Mouse (Mus musculus) heart, embryonic 10.5 days (tissue): ENCODE results near the gene Pabpc4. TPM values are rescaled to one million over a fixed set of nuclear protein-coding genes. Genes with fewer than 3 reads are reported as not detected.
"Not testable (repeated sequence)": the region's sequence is repeated elsewhere in the genome, so short reads cannot be mapped to it uniquely, and the experiment has no call there.

Source experiments
- DNase-seq: peaks from one replicate; pipeline ENCODE4 v3.0.0-alpha.2; 2017; ENCODE audit warnings: low spot score
- H3K27ac ChIP-seq: fragments of 300-500 bp; sonication (generic); 2 replicates; pipeline ENCODE4 v1.5.1; 2016; ENCODE audit warnings: mild to moderate bottlenecking
- H3K27me3 ChIP-seq: fragments of 300-500 bp; sonication (generic); 2 replicates; pipeline ENCODE4 v1.6.1; 2016; ENCODE audit warnings: mild to moderate bottlenecking; ENCODE audit not compliant: poor library complexity, insufficient read depth, severe bottlenecking
- H3K36me3 ChIP-seq: fragments of 300-500 bp; sonication (generic); 2 replicates; pipeline ENCODE4 v1.6.1; 2016; ENCODE audit warnings: mild to moderate bottlenecking, moderate library complexity
- H3K4me1 ChIP-seq: fragments of 300-500 bp; sonication (generic); 2 replicates; pipeline ENCODE4 v1.6.1; 2016; ENCODE audit warnings: mild to moderate bottlenecking
- H3K4me3 ChIP-seq: fragments of 300-500 bp; sonication (generic); 2 replicates; pipeline ENCODE4 v1.5.1; 2016; ENCODE audit warnings: mild to moderate bottlenecking, moderate library complexity
- H3K9me3 ChIP-seq: fragments of 300-500 bp; sonication (generic); 2 replicates; pipeline ENCODE4 v1.6.1; 2016; ENCODE audit warnings: mild to moderate bottlenecking, moderate library complexity
- WGBS: fragments of 180-500 bp; shearing (Covaris S2); methylation state at CpG from one replicate; pipeline ENCODE4 v1.1.7; 2016; 5-methylcytosine and 5-hydroxymethylcytosine counted together
- polyA plus RNA-seq: library from polyadenylated mRNA; unstranded; fragments of >200 nt; fragmentation: Nextera tagmentation; extraction: Ambion mirVana; gene quantifications from 2 replicates; pipeline ENCODE4 v1.2.1, GENCODE M21; 2016

The Pabpc4 gene
- polyA plus RNA-seq, 1 experiment from 2014 or later: 73.3 TPM

DNA sequence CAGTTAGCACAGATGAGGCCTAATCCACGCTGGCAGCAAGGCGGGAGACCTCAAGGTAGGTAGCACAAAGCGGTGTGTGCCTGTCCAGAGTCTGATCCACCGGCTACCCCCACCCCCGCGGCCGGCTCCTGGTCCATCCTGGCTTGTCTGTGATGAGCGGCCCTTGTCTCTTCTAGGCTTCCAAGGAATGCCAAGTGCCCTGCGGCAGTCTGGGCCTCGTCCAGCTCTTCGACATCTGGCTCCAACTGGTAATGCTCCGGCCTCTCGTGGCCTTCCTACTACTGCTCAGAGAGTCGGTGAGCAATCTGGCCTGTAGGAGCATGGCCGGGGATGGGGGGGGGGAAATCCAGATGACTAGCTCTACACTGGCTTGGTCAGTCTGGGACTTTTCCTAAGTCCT lies 32.9 kb downstream of the Pabpc4 start:
- not testable (repeated sequence) for H3K4me1 ChIP-seq, H3K9me3 ChIP-seq, H3K27me3 ChIP-seq, H3K27ac ChIP-seq, H3K4me3 ChIP-seq
- DNase-seq: peak; percentile 75
- WGBS: 78% methylated on average over 15 of the region's 15 CpGs
- H3K36me3 ChIP-seq: peaks cover 97% of the 10 kb centered on the region

GRCm38 (mm10) chr4:123295516-123296147 lies 33.5 kb downstream of the Pabpc4 start:
- no peaks in the 10 kb centered on the region for H3K9me3 ChIP-seq
- H3K27ac ChIP-seq: no peak overlapping the region
- H3K4me3 ChIP-seq: no peak overlapping the region
- H3K27me3 ChIP-seq: no peaks in the 10 kb centered on the region
- peaks cover 98% of the 10 kb centered on the region for H3K36me3 ChIP-seq
- DNase-seq: no peak
- no peaks in the 10 kb centered on the region for H3K4me1 ChIP-seq
- WGBS: 93% methylated on average over 21 of the region's 21 CpGs

DNA sequence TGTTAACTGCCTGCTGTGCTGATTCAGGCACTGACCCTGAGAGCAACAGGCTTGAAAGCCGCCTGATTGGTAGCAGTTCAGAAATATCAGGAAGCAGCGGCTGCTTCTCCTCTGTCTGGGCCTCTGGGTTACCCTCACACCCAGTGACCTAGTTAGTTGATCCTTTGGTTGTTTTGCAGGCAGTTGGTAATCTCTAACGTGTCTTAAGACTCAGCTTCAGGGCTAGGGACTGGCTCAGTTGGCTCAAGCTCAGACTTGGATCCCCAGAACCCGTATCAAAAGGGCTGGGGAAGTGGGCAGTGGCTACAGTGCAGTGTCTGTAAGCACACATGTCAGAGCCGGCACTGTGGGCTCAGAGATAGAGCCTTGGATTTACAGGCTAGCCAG lies 34.0 kb downstream of the Pabpc4 start:
- Histone ChIP-seq H3K9me3 (no peaks in the 10 kb centered on the region), H3K27me3 (no peaks in the 10 kb centered on the region), H3K4me1 (no peaks in the 10 kb centered on the region), H3K4me3 (no peak overlapping the region), H3K36me3 (peaks cover 98% of the 10 kb centered on the region), H3K27ac (no peak overlapping the region)
- WGBS: 91% methylated on average over 5 of the region's 5 CpGs
- no peak for DNase-seq

GRCm38 (mm10) chr4:123297195-123297960 lies 35.2 kb downstream of the Pabpc4 start:
- H3K4me3 ChIP-seq: no peak overlapping the region
- H3K36me3 ChIP-seq: peaks cover 94% of the 10 kb centered on the region
- WGBS: 94% methylated on average over 22 of the region's 22 CpGs
- no peaks in the 10 kb centered on the region for H3K9me3 ChIP-seq
- H3K27ac ChIP-seq: no peak overlapping the region
- no peaks in the 10 kb centered on the region for H3K4me1 ChIP-seq
- H3K27me3 ChIP-seq: no peaks in the 10 kb centered on the region
- no peak for DNase-seq

DNA sequence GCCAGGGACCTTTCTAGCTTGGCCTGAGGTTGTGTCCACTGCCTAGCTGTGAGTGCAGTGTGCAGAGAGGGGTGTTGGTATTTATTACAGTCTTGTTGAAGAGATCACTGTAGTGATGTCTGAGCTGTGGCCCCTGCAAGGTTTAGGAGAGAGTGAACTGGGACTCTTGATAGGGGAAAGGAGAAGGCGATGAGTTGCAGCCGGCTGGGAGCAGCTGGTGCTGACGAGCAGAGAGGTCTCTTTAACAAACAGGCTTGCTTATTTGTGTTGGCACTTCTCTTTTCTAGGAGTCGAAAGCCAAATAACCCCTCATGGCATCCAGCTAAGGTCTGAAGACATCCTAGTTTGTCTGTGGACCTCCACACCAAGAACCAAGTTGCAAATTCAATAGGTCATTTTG lies 36.1 kb downstream of the Pabpc4 start:
- Histone ChIP-seq H3K4me3 (no peak overlapping the region), H3K9me3 (no peaks in the 10 kb centered on the region), H3K4me1 (no peaks in the 10 kb centered on the region), H3K27ac (no peak overlapping the region), H3K27me3 (no peaks in the 10 kb centered on the region), H3K36me3 (peaks cover 94% of the 10 kb centered on the region)
- WGBS: 79% methylated on average over 4 of the region's 4 CpGs
- no peak for DNase-seq

DNA sequence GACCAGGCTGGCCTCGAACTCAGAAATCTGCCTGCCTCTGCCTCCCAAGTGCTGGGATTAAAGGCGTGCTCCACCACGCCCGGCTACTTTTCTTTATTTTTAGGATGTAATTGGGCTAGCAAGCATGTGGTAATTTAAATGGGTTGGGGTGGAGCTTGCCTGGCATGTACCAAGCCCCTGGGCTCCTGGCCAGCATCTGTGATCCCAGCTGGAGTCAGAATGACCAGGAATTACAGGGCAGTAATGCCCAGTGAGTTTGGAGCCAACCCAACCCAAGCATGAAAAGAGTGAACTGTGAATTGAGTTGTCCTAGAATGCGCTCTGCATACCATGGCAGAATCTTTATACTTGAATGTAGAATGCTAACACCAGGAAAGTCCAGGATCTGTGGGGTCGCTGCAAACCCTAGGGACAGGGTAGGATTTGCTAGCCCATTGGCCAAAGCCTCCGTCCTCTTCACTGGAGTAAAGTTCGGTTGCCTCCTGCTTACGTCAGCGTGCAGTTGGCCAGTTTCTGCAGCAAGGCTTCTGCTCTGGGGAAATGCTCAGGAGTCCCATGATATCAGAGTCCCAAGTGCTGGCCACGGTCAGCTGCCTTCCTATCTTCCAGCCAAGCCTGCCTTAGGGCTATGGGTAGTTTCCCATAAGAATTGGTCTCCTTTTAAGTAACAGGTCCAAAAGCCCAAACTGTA lies 37.0 kb downstream of the Pabpc4 start:
- Histone ChIP-seq H3K27me3 (no peaks in the 10 kb centered on the region), H3K9me3 (no peaks in the 10 kb centered on the region), H3K4me3 (no peak overlapping the region), H3K27ac (no peak overlapping the region), H3K4me1 (no peaks in the 10 kb centered on the region), H3K36me3 (peaks cover 94% of the 10 kb centered on the region)
- WGBS: 94% methylated on average over 11 of the region's 11 CpGs
- DNase-seq: no peak

DNA sequence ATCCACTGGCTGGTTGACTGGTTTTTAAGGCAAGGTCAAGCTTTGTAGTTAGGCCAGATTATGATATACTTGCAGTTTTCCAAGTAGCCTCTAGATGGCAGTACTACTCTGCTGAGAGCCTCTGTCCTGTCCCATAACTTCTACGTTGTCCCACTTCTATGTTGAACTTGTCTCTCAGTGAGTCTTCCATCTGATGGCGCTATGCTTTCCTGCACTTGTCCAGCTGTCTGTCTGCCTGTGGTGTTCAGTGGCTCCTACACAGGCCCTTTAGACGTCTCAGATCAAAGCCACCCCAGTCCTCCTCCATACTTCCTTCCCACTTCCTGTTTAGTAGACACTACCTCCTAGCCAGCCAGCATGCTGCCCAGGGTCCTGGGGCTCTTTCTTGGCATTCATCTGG lies 43.6 kb downstream of the Pabpc4 start:
- H3K9me3 ChIP-seq: no peaks in the 10 kb centered on the region
- 24% methylated on average over 3 of the region's 3 CpGs for WGBS
- H3K27ac ChIP-seq: no peak overlapping the region
- no peak for DNase-seq
- peaks cover 12% of the 10 kb centered on the region; the same call in 1 of the 2 replicates for H3K4me1 ChIP-seq
- H3K27me3 ChIP-seq: no peaks in the 10 kb centered on the region
- H3K4me3 ChIP-seq: no peak overlapping the region
- H3K36me3 ChIP-seq: peaks cover 47% of the 10 kb centered on the region

- DNase-seq: no peak
- H3K27ac ChIP-seq: no peak overlapping the region
- 86% methylated on average over 10 of the region's 10 CpGs for WGBS
These were observed 44.8 kb downstream of the Pabpc4 start for GRCm38 (mm10) chr4:123306999-123307398.

GRCm38 (mm10) chr4:123308292-123308691 lies 46.1 kb downstream of the Pabpc4 start:
- Histone ChIP-seq H3K9me3 (no peaks in the 10 kb centered on the region; the same call in 1 of the 2 replicates), H3K4me1 (peaks cover 18% of the 10 kb centered on the region), H3K4me3 (no peak overlapping the region), H3K27me3 (no peaks in the 10 kb centered on the region), H3K27ac (no peak overlapping the region), H3K36me3 (peaks cover 27% of the 10 kb centered on the region)
- DNase-seq: no peak
- 37% methylated on average over 3 of the region's 3 CpGs for WGBS

More at GRCm38 (mm10) chr4:123306999-123307398, 44.8 kb downstream of the Pabpc4 start:
- no peaks in the 10 kb centered on the region for H3K27me3 ChIP-seq
- peaks cover 12% of the 10 kb centered on the region; the same call in 1 of the 2 replicates for H3K4me1 ChIP-seq
- peaks cover 40% of the 10 kb centered on the region for H3K36me3 ChIP-seq
- no peaks in the 10 kb centered on the region; the same call in 1 of the 2 replicates for H3K9me3 ChIP-seq
- H3K4me3 ChIP-seq: no peak overlapping the region

DNA sequence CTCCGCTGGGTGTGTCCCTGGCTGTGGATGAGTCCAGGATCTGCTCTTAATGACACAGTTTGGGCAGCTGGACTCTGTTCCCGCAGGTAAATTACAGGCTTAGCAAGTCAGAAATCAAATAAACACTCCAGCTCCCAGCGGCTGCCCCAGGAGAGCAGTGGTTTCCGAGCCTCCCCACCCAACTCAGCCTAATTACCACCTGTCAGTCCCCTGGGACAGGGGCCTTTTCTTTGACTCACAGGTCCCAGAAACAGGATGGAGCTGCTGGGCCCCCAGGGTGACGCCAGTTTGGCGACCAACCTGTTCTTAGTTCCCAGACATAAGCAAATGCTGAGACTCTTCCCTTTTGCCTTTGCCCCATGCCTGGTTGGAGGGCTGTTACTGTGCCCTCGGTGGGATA lies 49.7 kb downstream of the Pabpc4 start:
- Histone ChIP-seq H3K9me3 (no peaks in the 10 kb centered on the region; the same call in 1 of the 2 replicates), H3K36me3 (peaks cover 2% of the 10 kb centered on the region; the same call in 1 of the 2 replicates), H3K4me1 (peaks cover 25% of the 10 kb centered on the region), H3K27ac (no peak overlapping the region), H3K27me3 (no peaks in the 10 kb centered on the region), H3K4me3 (no peak overlapping the region)
- DNase-seq: no peak
- WGBS: 77% methylated on average over 7 of the region's 7 CpGs

DNA sequence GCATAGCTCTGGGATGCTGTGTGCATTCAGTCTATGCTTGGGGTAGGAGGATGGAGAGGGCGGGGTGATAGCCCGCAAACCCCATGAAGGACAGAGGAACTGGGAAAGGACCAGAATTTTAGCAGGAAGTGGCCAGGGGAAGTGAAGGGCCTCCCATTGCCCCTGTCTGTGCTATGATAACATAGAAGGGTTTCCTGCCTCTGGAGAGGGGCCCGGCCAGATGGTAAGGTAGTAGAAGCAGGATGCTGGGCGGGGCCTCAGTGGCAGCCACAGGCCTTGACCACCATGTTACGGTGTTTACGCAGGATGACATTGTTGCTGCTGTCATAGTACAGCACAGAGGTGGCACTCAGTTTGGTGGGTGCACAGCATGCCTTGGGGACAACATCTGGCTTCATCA lies 50.9 kb downstream of the Pabpc4 start:
- Histone ChIP-seq H3K36me3 (peaks cover 2% of the 10 kb centered on the region; the same call in 1 of the 2 replicates), H3K4me1 (peaks cover 23% of the 10 kb centered on the region), H3K4me3 (no peak overlapping the region), H3K27me3 (no peaks in the 10 kb centered on the region), H3K27ac (0 out of 2 replicates have a peak overlapping the region, but pooled peaks have one; percentile 32), H3K9me3 (no peaks in the 10 kb centered on the region; the same call in 1 of the 2 replicates)
- WGBS: 79% methylated on average over 6 of the region's 6 CpGs
- no peak for DNase-seq

DNA sequence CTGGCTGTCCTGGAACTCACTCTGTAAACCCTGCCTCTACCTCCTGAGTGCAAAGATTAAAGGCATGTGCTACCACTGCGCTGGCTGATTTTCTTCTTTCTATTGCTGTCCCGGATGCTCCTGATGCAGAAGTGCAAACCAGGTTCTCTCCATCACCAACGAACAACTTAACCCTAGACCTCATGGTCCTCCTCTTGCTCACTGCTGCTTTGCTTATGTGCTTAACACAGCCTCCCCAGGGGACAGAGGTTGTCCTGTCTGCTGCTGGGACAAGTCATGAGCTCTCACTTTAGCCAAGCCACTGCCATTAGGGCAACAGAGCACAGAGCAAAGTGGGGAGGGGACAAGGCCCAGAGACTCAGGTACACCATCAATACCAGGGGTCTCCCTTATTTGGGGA lies 52.3 kb downstream of the Pabpc4 start:
- H3K4me3 ChIP-seq: no peak overlapping the region
- peaks cover 17% of the 10 kb centered on the region for H3K4me1 ChIP-seq
- WGBS: 79% methylated on average over 3 of the region's 3 CpGs
- no peaks in the 10 kb centered on the region; the same call in 1 of the 2 replicates for H3K9me3 ChIP-seq
- no peak for DNase-seq
- H3K36me3 ChIP-seq: peaks cover 2% of the 10 kb centered on the region; the same call in 1 of the 2 replicates
- no peaks in the 10 kb centered on the region for H3K27me3 ChIP-seq
- peak overlapping the region; percentile 38; the same call in 1 of the 2 replicates for H3K27ac ChIP-seq

- not testable (repeated sequence) for H3K9me3 ChIP-seq, H3K36me3 ChIP-seq, DNase-seq, H3K27ac ChIP-seq
- 12% methylated on average over 28 of the region's 38 CpGs for WGBS
- Histone ChIP-seq H3K4me1 (peaks cover 15% of the 10 kb centered on the region; the same call in 1 of the 2 replicates), H3K27me3 (peaks cover 42% of the 10 kb centered on the region), H3K4me3 (peak overlapping the region; percentile 40)
These were observed 60.8 kb downstream of the Pabpc4 start for GRCm38 (mm10) chr4:123322910-123323309.
